Mouse (Mus musculus) testis, adult 2 months (tissue): ENCODE results near the gene Slc51a.

Experiments
- CTCF ChIP-seq: fragments of 200-500 bp; IDR thresholded peaks from 2 replicates; pipeline ENCODE4 v1.5.1; 2012; ENCODE audit warnings: low read depth, mild to moderate bottlenecking, inconsistent platforms, low read length, moderate library complexity; ENCODE audit not compliant: control insufficient read depth, insufficient read depth, insufficient replicate concordance
- POLR2A ChIP-seq: fragments of 200-500 bp; IDR thresholded peaks from 2 replicates; pipeline ENCODE4 v1.6.1; 2012; ENCODE audit warnings: low read depth, mild to moderate bottlenecking, inconsistent platforms, low read length, moderate library complexity; ENCODE audit not compliant: control insufficient read depth

DNA sequence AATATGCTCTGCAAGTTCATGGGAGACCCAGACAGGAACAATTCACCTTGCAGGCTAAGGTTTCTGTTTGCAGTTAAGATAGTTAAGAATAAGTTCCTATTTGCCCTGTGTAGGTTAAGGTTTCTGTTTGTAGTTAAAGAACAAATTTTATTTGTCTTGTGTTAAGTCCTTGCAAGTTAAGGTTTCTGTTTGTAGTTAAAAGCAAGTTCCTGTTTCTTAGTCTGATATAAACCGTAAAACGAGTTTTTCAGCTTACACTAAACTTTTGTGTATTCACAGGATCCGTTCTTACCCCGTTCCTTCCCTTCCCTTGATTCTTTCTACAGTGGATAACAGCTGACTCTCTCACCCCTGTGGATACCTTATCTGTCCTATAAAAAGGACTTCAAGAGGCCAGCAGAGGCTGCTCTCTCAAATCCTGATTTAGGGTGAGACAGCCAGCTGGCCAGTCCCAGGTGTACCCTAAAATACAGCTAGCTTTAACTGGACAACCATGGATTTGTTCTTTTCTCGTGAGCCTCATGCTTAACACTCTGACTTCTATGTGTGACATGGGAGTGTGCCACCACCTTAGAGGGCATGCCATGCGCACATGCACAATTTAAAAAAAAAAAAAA is 35.0 kb upstream of the Slc51a start:
- TF ChIP-seq CTCF (no peak), POLR2A (no peak)
